Mouse (Mus musculus): ENCODE data around the gene Ncf4.
"Not testable (repeated sequence)": the region's sequence is repeated elsewhere in the genome, so short reads cannot be mapped to it uniquely, and the experiment has no call there.

DNA sequence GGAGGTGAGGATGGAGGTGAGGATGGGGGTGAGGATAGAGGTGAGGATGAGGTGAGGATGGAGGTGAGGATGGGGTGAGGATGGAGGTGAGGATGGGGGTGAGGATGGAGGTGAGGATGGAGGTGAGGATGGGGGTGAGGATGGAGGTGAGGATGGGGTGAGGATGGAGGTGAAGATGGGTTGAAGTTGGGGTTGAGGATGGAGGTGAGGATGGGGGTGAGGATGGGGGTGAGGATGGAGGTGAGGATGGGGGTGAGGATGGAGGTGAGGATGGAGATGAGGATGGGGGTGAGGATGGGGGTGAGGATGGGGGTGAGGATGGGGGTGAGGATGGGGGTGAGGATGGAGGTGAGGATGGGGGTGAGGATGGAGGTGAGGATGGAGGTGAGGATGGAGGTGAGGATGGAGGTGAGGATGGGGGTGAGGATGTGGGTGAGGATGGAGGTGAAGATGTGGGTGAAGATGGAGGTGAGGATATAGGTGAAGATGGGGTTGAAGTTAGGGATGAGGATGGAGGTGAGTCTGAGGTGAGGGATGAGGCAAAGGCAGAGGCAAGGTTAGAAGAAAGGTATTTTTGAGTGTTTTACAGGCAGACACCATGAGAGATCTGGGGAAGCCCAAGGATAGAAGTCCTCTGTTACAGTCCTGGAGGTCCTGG is 12.1 kb downstream of the Ncf4 start:
- not testable (repeated sequence) for TF ChIP-seq CTCF (IDR thresholded peaks at IDR 0.05; ENCODE audit: low read depth); EP300 (optimal IDR thresholded peaks at IDR 0.05)
